ENCODE assay signal across 11 mouse cellular contexts in genomic region chr9:78078240-78078639, GRCm38 (mm10). TPM values are rescaled to one million over a fixed set of nuclear protein-coding genes. Genes with fewer than 3 reads are reported as not detected.
A peak's percentile ranks its signal among the peaks of the same experiment; 100 is the strongest.
DNase-seq lines count a peak whose midpoint lies in the region; ATAC-seq and TF ChIP-seq lines count a peak whose summit lies in the region.
"Had no signal": no experiment of that assay in that cellular context is flagged by ENCODE, and none has a peak within 500 bp of the region (broad histone marks: within the 10 kb centered on the region; RNA-seq: fewer than 3 reads in every experiment).

No protein-coding gene starts in this region.

- no peaks in the 10 kb centered on the region for H3K79me2 ChIP-seq in heart, adult 2 months (replicated peaks; ENCODE audit: control insufficient read depth, insufficient read depth, low read length)

- no peak for TF ChIP-seq POLR2A in heart, adult 2 months (IDR thresholded peaks at IDR 0.05; ENCODE audit: insufficient read depth, low read depth, low read length)
- TF ChIP-seq POLR2A in lung, adult 2 months (IDR thresholded peaks at IDR 0.05; ENCODE audit: borderline replicate concordance, extremely low read depth, low read depth, low read length): no peak

- no peak for TF ChIP-seq EP300 in heart, adult 2 months (IDR thresholded peaks at IDR 0.05; ENCODE audit: insufficient read depth, low read depth, low read length)
- TF ChIP-seq EP300 in lung, postnatal 0 days (IDR thresholded peaks at IDR 0.05): no peak

- H3K36me3 ChIP-seq in heart, adult 2 months (ENCODE audit: control insufficient read depth, insufficient read depth, low read length): peaks cover 2% of the 10 kb centered on the region; the same call in 1 of the 2 replicates
- H3K36me3 ChIP-seq in lung, postnatal 0 days (ENCODE audit: insufficient read depth, low read length): 0 out of 2 replicates have a peak, but pooled peaks cover 8% of the 10 kb centered on the region
- H3K36me3 ChIP-seq in midbrain, postnatal 0 days (ENCODE audit: insufficient read depth, low read length): peaks cover 6% of the 10 kb centered on the region

- no peaks in the 10 kb centered on the region for H3K4me1 ChIP-seq in heart, adult 2 months (ENCODE audit: control insufficient read depth, insufficient read depth, low read length)
- no peaks in the 10 kb centered on the region for H3K4me1 ChIP-seq in lung, postnatal 0 days (ENCODE audit: insufficient read depth, low read depth, low read length)
- H3K4me1 ChIP-seq in lung, adult 2 months (ENCODE audit: control insufficient read depth, insufficient read depth, low read length): no peaks in the 10 kb centered on the region
- H3K4me1 ChIP-seq in midbrain, postnatal 0 days (ENCODE audit: insufficient read depth, low read length): no peaks in the 10 kb centered on the region
- H3K4me1 ChIP-seq: heart, embryonic 13.5 days had no signal

- H3K9ac ChIP-seq in heart, adult 2 months (ENCODE audit: low read depth, low read length): no peak overlapping the region
- no peak overlapping the region for H3K9ac ChIP-seq in lung, postnatal 0 days (replicated peaks; ENCODE audit: low read depth)
- H3K9ac ChIP-seq in midbrain, postnatal 0 days (replicated peaks; ENCODE audit: low read length, poor library complexity, severe bottlenecking): no peak overlapping the region
- H3K9ac ChIP-seq: heart, embryonic 13.5 days had no signal

- ATAC-seq in lung, postnatal 0 days: peak; percentile 26; the same call in 1 of the 2 replicates
- ATAC-seq in midbrain, postnatal 0 days (ENCODE audit: low FRiP score): peak; percentile 60; the same call in 1 of the 2 replicates
- ATAC-seq: activated CD4-positive, CD25-positive, alpha-beta regulatory T cell, adult 4 months had no signal

- no peaks in the 10 kb centered on the region for H3K9me3 ChIP-seq in lung, postnatal 0 days (ENCODE audit: low read length)
- no peaks in the 10 kb centered on the region for H3K9me3 ChIP-seq in midbrain, postnatal 0 days (ENCODE audit: low read length)
- H3K9me3 ChIP-seq: heart, embryonic 13.5 days had no signal

- peak; percentile 39 for TF ChIP-seq CTCF in heart, adult 2 months (IDR thresholded peaks at IDR 0.05)
- TF ChIP-seq CTCF in lung, postnatal 0 days (IDR thresholded peaks at IDR 0.05): peak; percentile 63
- TF ChIP-seq CTCF in lung, adult 2 months (IDR thresholded peaks at IDR 0.05; ENCODE audit: insufficient read depth, low read length): no peak
- peak; percentile 75 for TF ChIP-seq CTCF in midbrain, postnatal 0 days (IDR thresholded peaks at IDR 0.05)

- 22% methylated on average over 2 of the region's 2 CpGs for WGBS in heart, adult 2 months
- WGBS in lung, postnatal 0 days: 20% methylated on average over 2 of the region's 2 CpGs
- 21% methylated on average over 2 of the region's 2 CpGs for WGBS in lung, adult 2 months
- 28% methylated on average over 2 of the region's 2 CpGs for WGBS in midbrain, postnatal 0 days

- no peak for DNase-seq in heart, adult 2 months
- no peak for DNase-seq in heart, adult 18-20 months
- peak; percentile 37 for DNase-seq in lung, postnatal 0 days (ENCODE audit: low spot score)
- no peak for DNase-seq in lung, adult 2 months
- DNase-seq in R1 (ENCODE audit: low read depth, low spot score): peak; percentile 35
- peak; percentile 33 for DNase-seq in midbrain, postnatal 0 days (ENCODE audit: low spot score)
- no peak for DNase-seq in spleen, adult 12 weeks (ENCODE audit: low spot score)
- no peak for DNase-seq in natural killer cell, adult 2 months (ENCODE audit: low spot score in 2 of 2)

- H3K27me3 ChIP-seq in heart, adult 2 months (ENCODE audit: control insufficient read depth, insufficient read depth, low read length): no peaks in the 10 kb centered on the region
- no peaks in the 10 kb centered on the region for H3K27me3 ChIP-seq in lung, postnatal 0 days (replicated peaks; ENCODE audit: insufficient read depth, low read length)
- H3K27me3 ChIP-seq in midbrain, postnatal 0 days (ENCODE audit: insufficient read depth, low read length): no peaks in the 10 kb centered on the region
- H3K27me3 ChIP-seq: heart, embryonic 13.5 days had no signal

- intact Hi-C loops in heart, adult 2 months (cut with DNase I): no loop called here

- H3K4me2 ChIP-seq in lung, postnatal 0 days (replicated peaks; ENCODE audit: low read depth, low read length): no peak overlapping the region
- no peak overlapping the region for H3K4me2 ChIP-seq in midbrain, postnatal 0 days (ENCODE audit: low read depth, low read length, poor library complexity, severe bottlenecking)
- H3K4me2 ChIP-seq: heart, embryonic 13.5 days had no signal

- H3K27ac ChIP-seq in heart, adult 2 months: no peak overlapping the region
- no peak overlapping the region for H3K27ac ChIP-seq in lung, postnatal 0 days (ENCODE audit: low read length)
- no peak overlapping the region for H3K27ac ChIP-seq in midbrain, postnatal 0 days (ENCODE audit: low read depth, low read length)
- H3K27ac ChIP-seq: heart, embryonic 13.5 days had no signal

- no peak overlapping the region for H3K4me3 ChIP-seq in heart, adult 2 months
- no peak overlapping the region for H3K4me3 ChIP-seq in lung, postnatal 0 days (ENCODE audit: low read depth, low read length)
- H3K4me3 ChIP-seq in lung, adult 2 months (replicated peaks; ENCODE audit: extremely low read depth, low read depth, low read length): no peak overlapping the region
- no peak overlapping the region for H3K4me3 ChIP-seq in midbrain, postnatal 0 days (ENCODE audit: low read depth, low read length)
- H3K4me3 ChIP-seq: heart, embryonic 13.5 days had no signal

RNA-seq across cellular contexts. Expression of gene Gcm1, which starts 26.5 kb away (rescaled TPM):
- total RNA-seq in heart, adult 2 months (2021): not detected
- polyA plus RNA-seq in heart, adult 2 months (2012; rRNA removed): not detected in 2 replicates
- total RNA-seq in heart, adult 18-20 months (2021): not detected
- 0.14 TPM in 2 replicates for polyA plus RNA-seq in lung, postnatal 0 days (2015; fragmentation: Nextera tagmentation; extraction: Ambion mirVana)
- not detected in 2 replicates for polyA plus RNA-seq in lung, adult 2 months (2012; rRNA removed)
- total RNA-seq in midbrain, postnatal 0 days (2014; rRNA removed): not detected in 2 replicates
- not detected in 2 replicates for polyA plus RNA-seq in midbrain, postnatal 0 days (2015; fragmentation: Nextera tagmentation; extraction: Ambion mirVana)
- total RNA-seq: left cerebral cortex, postnatal 25 days had no signal
- polyA plus RNA-seq: heart, embryonic 13.5 days had no signal

RNA-seq across cellular contexts. Expression of gene Fbxo9, which starts 30.6 kb away (rescaled TPM):
- 10 to 100 TPM; 34.4 to 40.6 TPM for total RNA-seq in heart, adult 2 months (2021)
- polyA plus RNA-seq in heart, adult 2 months (2012; rRNA removed): 64.1 and 69.5 TPM in 2 replicates
- total RNA-seq in heart, adult 18-20 months (2021): 10 to 100 TPM; 32.0 to 33.2 TPM
- 55.1 and 59.9 TPM in 2 replicates for polyA plus RNA-seq in lung, postnatal 0 days (2015; fragmentation: Nextera tagmentation; extraction: Ambion mirVana)
- 67.7 and 79.3 TPM in 2 replicates for polyA plus RNA-seq in lung, adult 2 months (2012; rRNA removed)
- 94.6 and 115 TPM in 2 replicates for total RNA-seq in midbrain, postnatal 0 days (2014; rRNA removed)
- polyA plus RNA-seq in midbrain, postnatal 0 days (2015; fragmentation: Nextera tagmentation; extraction: Ambion mirVana): 84.8 and 89.9 TPM in 2 replicates

RNA-seq across cellular contexts. Expression of gene Ick, which starts 30.8 kb away (rescaled TPM):
- 10 to 100 TPM; 12.5 to 14.0 TPM for total RNA-seq in heart, adult 2 months (2021)
- 7.8 and 10.1 TPM in 2 replicates for polyA plus RNA-seq in heart, adult 2 months (2012; rRNA removed)
- total RNA-seq in heart, adult 18-20 months (2021): 10 to 100 TPM; 10.7 to 12.2 TPM
- polyA plus RNA-seq in lung, postnatal 0 days (2015; fragmentation: Nextera tagmentation; extraction: Ambion mirVana): 19.3 and 23.0 TPM in 2 replicates
- 21.1 and 23.7 TPM in 2 replicates for polyA plus RNA-seq in lung, adult 2 months (2012; rRNA removed)
- 52.2 and 56.0 TPM in 2 replicates for total RNA-seq in midbrain, postnatal 0 days (2014; rRNA removed)
- polyA plus RNA-seq in midbrain, postnatal 0 days (2015; fragmentation: Nextera tagmentation; extraction: Ambion mirVana): 31.3 and 34.6 TPM in 2 replicates

Comparison
In these comparisons a context has a peak if more than half of its experiments do, and no peak if none do; other contexts are left out.
1. DNase-seq: peak in lung, postnatal 0 days (single experiment), R1 (single experiment) and midbrain, postnatal 0 days (single experiment); none in heart, adult 2 months (0 of 2), heart, adult 18-20 months (0 of 2), lung, adult 2 months (single experiment), spleen, adult 12 weeks (single experiment) and natural killer cell, adult 2 months (0 of 2).